Mouse (Mus musculus) lung, postnatal 25 days (tissue): ENCODE data around the gene Zpbp2.
"Not testable (repeated sequence)": the region's sequence is repeated elsewhere in the genome, so short reads cannot be mapped to it uniquely, and the experiment has no call there.

Experiments
- DNase-seq: peaks from one replicate; pipeline ENCODE4 v3.0.0; 2022; ENCODE audit warnings: low spot score

Zpbp2 gene

GRCm38 (mm10) chr11:98590548-98591445, 39.9 kb downstream of the Zpbp2 start:
- no peak for DNase-seq

GRCm38 (mm10) chr11:98595021-98595420, 44.1 kb downstream of the Zpbp2 start:
- DNase-seq: no peak

GRCm38 (mm10) chr11:98595473-98595872, 44.6 kb downstream of the Zpbp2 start:
- DNase-seq: no peak

GRCm38 (mm10) chr11:98595955-98596354, 45.1 kb downstream of the Zpbp2 start:
- no peak for DNase-seq

- DNase-seq: peak; percentile 62
These were observed 46.5 kb downstream of the Zpbp2 start for GRCm38 (mm10) chr11:98597363-98597762.

- no peak for DNase-seq
These were observed 47.1 kb downstream of the Zpbp2 start, which contains the start of gene Lrrc3c for GRCm38 (mm10) chr11:98597991-98598390. Lrrc3c (plus strand) TSS chr11:98598291.

GRCm38 (mm10) chr11:98598851-98599290, 48.0 kb downstream of the Zpbp2 start:
- no peak for DNase-seq

GRCm38 (mm10) chr11:98599291-98599690, 48.4 kb downstream of the Zpbp2 start:
- DNase-seq: no peak

GRCm38 (mm10) chr11:98602090-98602690, 51.3 kb downstream of the Zpbp2 start:
- DNase-seq: no peak

- no peak for DNase-seq
These were observed 53.1 kb downstream of the Zpbp2 start for GRCm38 (mm10) chr11:98603953-98604352.

GRCm38 (mm10) chr11:98604911-98605310, 54.0 kb downstream of the Zpbp2 start:
- DNase-seq: not testable (repeated sequence)

GRCm38 (mm10) chr11:98606763-98607162, 55.9 kb downstream of the Zpbp2 start:
- peak; percentile 51 for DNase-seq
